Mouse (Mus musculus) heart, embryonic 16.5 days (tissue): ENCODE measurements around the gene Col6a2. TPM values are rescaled to one million over a fixed set of nuclear protein-coding genes. Genes with fewer than 3 reads are reported as not detected.

ENCODE experiments used
- ATAC-seq: fragments of 200-750 bp; cut with Nextera tagmentation; replicated peaks from 2 replicates; pipeline ENCODE4 v1.8.0; 2017; ENCODE audit warnings: moderate number of reproducible peaks; ENCODE audit not compliant: insufficient read depth, low FRiP score; ENCODE audit errors: extremely low read depth
- H3K27ac ChIP-seq: fragments of 300-500 bp; sonication (generic); 2 replicates; pipeline ENCODE4 v1.5.1; 2014; ENCODE audit warnings: mild to moderate bottlenecking, low read length, control low read depth, moderate library complexity
- H3K27me3 ChIP-seq: fragments of 300-500 bp; sonication (generic); 2 replicates; pipeline ENCODE4 v1.6.1; 2014; ENCODE audit warnings: low read length, mixed read lengths; ENCODE audit not compliant: control insufficient read depth, insufficient read depth
- H3K36me3 ChIP-seq: fragments of 300-500 bp; sonication (generic); 2 replicates; pipeline ENCODE4 v1.6.1; 2014; ENCODE audit not compliant: control insufficient read depth, insufficient read depth
- H3K4me1 ChIP-seq: fragments of 300-500 bp; sonication (generic); 2 replicates; pipeline ENCODE4 v1.6.1; 2014; ENCODE audit warnings: low read length, mixed read lengths; ENCODE audit not compliant: control insufficient read depth, insufficient read depth
- H3K4me2 ChIP-seq: fragments of 300-500 bp; sonication (generic); 2 replicates; pipeline ENCODE4 v1.6.1; 2014; ENCODE audit warnings: low read depth, mild to moderate bottlenecking, control low read depth, low read length
- H3K4me3 ChIP-seq: fragments of 300-500 bp; sonication (generic); 2 replicates; pipeline ENCODE4 v1.5.1; 2014; ENCODE audit warnings: mild to moderate bottlenecking, control low read depth, low read length
- H3K9ac ChIP-seq: fragments of 300-500 bp; sonication (generic); 2 replicates; pipeline ENCODE4 v1.6.1; 2014; ENCODE audit warnings: low read length, control low read depth
- H3K9me3 ChIP-seq: fragments of 300-500 bp; sonication (generic); replicated peaks from 2 replicates; pipeline ENCODE4 v1.6.1; 2016; ENCODE audit warnings: low read length; ENCODE audit not compliant: control insufficient read depth
- WGBS: fragments of 180-500 bp; shearing (Covaris S2); extraction: QIAGEN DNeasy Blood & Tissue Kit; methylation state at CpG from one replicate; pipeline ENCODE4 v1.1.7; 2014; 5-methylcytosine and 5-hydroxymethylcytosine counted together
- polyA plus RNA-seq: library from polyadenylated mRNA; unstranded; fragments of >200 nt; fragmentation: Nextera tagmentation; extraction: Ambion mirVana; gene quantifications from 2 replicates; pipeline ENCODE4 v1.2.1, GENCODE M21; 2015

The Col6a2 gene
- 100 and 120 TPM in 2 replicates for polyA plus RNA-seq

GRCm38 (mm10) chr10:76622928-76623680 is at the start of gene Col6a2:
Gene Col6a2 (minus strand): TSS chr10:76623630.
- WGBS, result 4% methylated on average over 31 of the region's 31 CpGs
- peak; percentile 93 for ATAC-seq
- H3K9ac ChIP-seq, result peak within 1 kb of the TSS; percentile 78
- peak within 1 kb of the TSS; percentile 61 for H3K4me3 ChIP-seq
- no peaks in the 10 kb centered on the region for H3K27me3 ChIP-seq
- H3K36me3 ChIP-seq, result no peaks in the 10 kb centered on the region
- peaks cover 12% of the 10 kb centered on the region; the same call in 1 of the 2 replicates for H3K4me1 ChIP-seq
- peak within 1 kb of the TSS; percentile 75 for H3K4me2 ChIP-seq
- H3K27ac ChIP-seq, result peak within 1 kb of the TSS; percentile 53
- no peaks in the 10 kb centered on the region for H3K9me3 ChIP-seq

GRCm38 (mm10) chr10:76671939-76672338 is 48.5 kb upstream of the Col6a2 start:
- Histone ChIP-seq H3K4me2 (no peak overlapping the region), H3K27ac (no peak overlapping the region), H3K36me3 (no peaks in the 10 kb centered on the region), H3K4me3 (no peak overlapping the region), H3K9ac (no peak overlapping the region), H3K9me3 (no peaks in the 10 kb centered on the region; the same call in 1 of the 2 replicates), H3K27me3 (no peaks in the 10 kb centered on the region), H3K4me1 (no peaks in the 10 kb centered on the region)
- ATAC-seq, result no peak
- 83% methylated on average over 9 of the region's 9 CpGs for WGBS

DNA sequence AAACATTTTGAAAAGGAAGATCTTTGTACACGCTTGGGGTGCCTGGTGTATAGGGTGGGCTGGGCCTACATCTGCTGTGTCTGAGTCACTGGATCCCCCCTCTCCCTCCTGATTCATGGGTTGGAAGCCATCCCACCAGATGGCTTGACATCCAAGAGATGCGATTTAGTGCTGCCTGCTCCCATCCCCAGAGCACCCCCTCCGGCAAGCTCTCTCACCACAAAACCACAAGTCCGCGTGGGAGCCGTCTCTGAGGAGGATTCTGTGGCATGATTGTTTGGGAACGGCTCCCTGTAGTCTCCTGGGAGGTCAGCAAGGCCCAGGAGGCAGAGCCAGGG is 45.5 kb upstream of the Col6a2 start:
- Histone ChIP-seq H3K36me3 (no peaks in the 10 kb centered on the region), H3K9me3 (peaks cover 7% of the 10 kb centered on the region), H3K27me3 (no peaks in the 10 kb centered on the region), H3K4me3 (no peak overlapping the region), H3K9ac (no peak overlapping the region), H3K4me2 (no peak overlapping the region), H3K27ac (no peak overlapping the region; the same call in 1 of the 2 replicates), H3K4me1 (no peaks in the 10 kb centered on the region)
- ATAC-seq, result 0 out of 2 replicates have a peak, but pooled peaks have one; percentile 41
- WGBS, result 59% methylated on average over 7 of the region's 7 CpGs

GRCm38 (mm10) chr10:76668261-76668946 is 45.0 kb upstream of the Col6a2 start:
- Histone ChIP-seq H3K4me3 (no peak overlapping the region), H3K4me2 (no peak overlapping the region), H3K4me1 (no peaks in the 10 kb centered on the region), H3K9me3 (peaks cover 7% of the 10 kb centered on the region), H3K9ac (no peak overlapping the region), H3K36me3 (no peaks in the 10 kb centered on the region), H3K27me3 (no peaks in the 10 kb centered on the region), H3K27ac (no peak overlapping the region)
- 81% methylated on average over 4 of the region's 4 CpGs for WGBS
- ATAC-seq, result no peak

DNA sequence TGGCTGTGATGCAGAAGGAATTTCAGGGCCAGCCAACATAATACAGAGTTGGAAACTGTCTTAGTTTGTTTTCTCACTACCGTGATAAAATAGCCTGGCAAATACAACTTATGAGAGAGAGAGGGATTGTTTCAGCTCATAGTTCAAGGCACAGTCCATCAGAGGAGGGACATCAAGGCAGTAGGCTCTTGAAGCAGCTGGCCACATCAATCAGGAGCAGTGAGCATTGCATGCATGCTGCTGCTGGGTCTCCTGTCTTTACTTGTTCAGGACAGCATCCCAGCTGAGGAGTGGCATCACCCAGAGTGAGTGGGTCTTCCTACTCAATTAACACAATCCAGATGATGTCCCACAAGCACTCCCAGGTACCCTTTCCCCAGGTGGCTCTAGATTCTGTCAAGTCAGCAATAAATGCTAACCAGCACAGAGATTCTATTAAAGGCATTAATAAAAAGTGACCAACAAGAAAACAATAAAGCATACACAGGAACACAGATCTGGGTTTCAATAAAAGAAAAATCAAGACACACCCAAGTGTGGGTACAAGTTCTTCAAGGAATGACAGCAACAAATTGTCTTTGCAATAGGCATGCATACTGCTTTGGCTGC is 43.9 kb upstream of the Col6a2 start:
- Histone ChIP-seq H3K4me3 (no peak overlapping the region), H3K36me3 (no peaks in the 10 kb centered on the region)
- 83% methylated on average over 1 of the region's 1 CpGs for WGBS

GRCm38 (mm10) chr10:76665551-76665950 is 42.1 kb upstream of the Col6a2 start:
- Histone ChIP-seq H3K4me1 (no peaks in the 10 kb centered on the region), H3K9ac (no peak overlapping the region), H3K9me3 (peaks cover 7% of the 10 kb centered on the region), H3K4me3 (no peak overlapping the region), H3K4me2 (no peak overlapping the region), H3K36me3 (no peaks in the 10 kb centered on the region), H3K27ac (no peak overlapping the region), H3K27me3 (no peaks in the 10 kb centered on the region)
- ATAC-seq, result no peak
- WGBS, result 87% methylated on average over 11 of the region's 11 CpGs

More for the DNA sequence above, 43.9 kb upstream of the Col6a2 start:
- no peaks in the 10 kb centered on the region for H3K27me3 ChIP-seq
- H3K27ac ChIP-seq, result no peak overlapping the region
- H3K4me1 ChIP-seq, result no peaks in the 10 kb centered on the region
- H3K9ac ChIP-seq, result no peak overlapping the region
- peaks cover 7% of the 10 kb centered on the region for H3K9me3 ChIP-seq
- no peak overlapping the region for H3K4me2 ChIP-seq
- no peak for ATAC-seq

GRCm38 (mm10) chr10:76664156-76665115 is 41.0 kb upstream of the Col6a2 start:
- Histone ChIP-seq H3K9ac (no peak overlapping the region), H3K27ac (peak overlapping the region; percentile 55), H3K4me2 (no peak overlapping the region), H3K9me3 (peaks cover 7% of the 10 kb centered on the region), H3K27me3 (no peaks in the 10 kb centered on the region), H3K36me3 (no peaks in the 10 kb centered on the region), H3K4me1 (no peaks in the 10 kb centered on the region), H3K4me3 (no peak overlapping the region)
- ATAC-seq, result peak; percentile 32
- 61% methylated on average over 20 of the region's 20 CpGs for WGBS
